Mouse (Mus musculus) liver, embryonic 14.5 days (tissue): Measurements from ENCODE around the gene 2900026A02Rik.

Source experiments
- CTCF ChIP-seq: IDR thresholded peaks from 2 replicates; pipeline ENCODE4 v1.5.1; 2016; ENCODE audit warnings: antibody characterized with exemption, low read depth, control low read depth
- EP300 ChIP-seq: IDR thresholded peaks from 2 replicates; pipeline ENCODE4 v1.6.1; 2016; ENCODE audit warnings: antibody characterized with exemption, low read depth

DNA sequence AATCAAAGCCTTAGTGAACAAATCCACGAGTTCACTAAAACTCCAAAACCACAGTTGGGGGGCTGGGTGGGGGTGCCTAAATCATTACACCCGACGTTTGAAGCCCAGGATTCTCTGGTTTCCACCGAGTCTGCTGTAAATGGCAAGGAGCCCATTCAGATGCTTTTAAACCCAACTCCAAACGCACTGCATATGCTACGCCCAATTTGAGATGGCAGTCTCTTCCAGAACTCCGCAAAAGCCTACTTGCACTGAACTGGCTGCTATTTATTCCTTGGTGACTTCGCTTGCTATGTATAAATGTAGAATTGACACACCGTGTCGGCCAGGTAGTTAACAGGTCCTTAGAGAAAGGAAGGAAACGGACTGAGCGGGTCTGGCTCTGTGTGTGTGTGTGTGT is 25.6 kb downstream of the 2900026A02Rik start:
- no peak for TF ChIP-seq CTCF
- no peak for TF ChIP-seq EP300
